Mouse (Mus musculus) lung, postnatal 0 days (tissue): Measurements from ENCODE around the gene Clstn2. TPM values are rescaled to one million over a fixed set of nuclear protein-coding genes. Genes with fewer than 3 reads are reported as not detected.

ENCODE experiments used
- ATAC-seq: fragments of 200-750 bp; cut with Nextera tagmentation; 2 replicates; pipeline ENCODE4 v1.8.0; 2017; ENCODE audit warnings: moderate library complexity
- DNase-seq: peaks from one replicate; pipeline ENCODE4 v3.0.0-alpha.2; 2016; ENCODE audit warnings: low spot score
- H3K27ac ChIP-seq: fragments of 300-500 bp; sonication (generic); 2 replicates; pipeline ENCODE4 v1.5.1; 2014; ENCODE audit warnings: antibody characterized with exemption, mild to moderate bottlenecking, low read length, mixed read lengths
- H3K27me3 ChIP-seq: fragments of 300-500 bp; sonication (generic); replicated peaks from 2 replicates; pipeline ENCODE4 v1.6.1; 2014; ENCODE audit warnings: low read length, mixed read lengths; ENCODE audit not compliant: insufficient read depth
- H3K36me3 ChIP-seq: fragments of 300-500 bp; sonication (generic); 2 replicates; pipeline ENCODE4 v1.6.1; 2014; ENCODE audit warnings: low read length, mixed read lengths; ENCODE audit not compliant: insufficient read depth
- H3K4me1 ChIP-seq: fragments of 300-500 bp; sonication (generic); 2 replicates; pipeline ENCODE4 v1.6.1; 2014; ENCODE audit warnings: antibody characterized with exemption, low read depth, low read length, mixed read lengths; ENCODE audit not compliant: insufficient read depth
- H3K4me2 ChIP-seq: fragments of 300-500 bp; sonication (generic); replicated peaks from 2 replicates; pipeline ENCODE4 v1.6.1; 2014; ENCODE audit warnings: low read depth, mild to moderate bottlenecking, low read length, moderate library complexity, mixed read lengths
- H3K4me3 ChIP-seq: fragments of 300-500 bp; sonication (generic); 2 replicates; pipeline ENCODE4 v1.5.1; 2014; ENCODE audit warnings: low read depth, low read length
- H3K9ac ChIP-seq: fragments of 300-500 bp; sonication (generic); replicated peaks from 2 replicates; pipeline ENCODE4 v1.6.1; 2014; ENCODE audit warnings: low read depth, mild to moderate bottlenecking
- H3K9me3 ChIP-seq: fragments of 300-500 bp; sonication (generic); 2 replicates; pipeline ENCODE4 v1.6.1; 2016; ENCODE audit warnings: low read length, mixed read lengths
- CTCF ChIP-seq: IDR thresholded peaks from 2 replicates; pipeline ENCODE4 v1.5.1; 2016; ENCODE audit warnings: antibody characterized with exemption, mild to moderate bottlenecking
- EP300 ChIP-seq: IDR thresholded peaks from 2 replicates; pipeline ENCODE4 v1.6.1; 2016; ENCODE audit warnings: antibody characterized with exemption, mild to moderate bottlenecking, control low read depth
- WGBS: fragments of 180-500 bp; shearing (Covaris S2); extraction: QIAGEN DNeasy Blood & Tissue Kit; methylation state at CpG from one replicate; pipeline ENCODE4 v1.1.7; 2014; 5-methylcytosine and 5-hydroxymethylcytosine counted together
- polyA plus RNA-seq: library from polyadenylated mRNA; unstranded; fragments of >200 nt; fragmentation: Nextera tagmentation; extraction: Ambion mirVana; gene quantifications from 2 replicates; pipeline ENCODE4 v1.2.1, GENCODE M21; 2015

The Clstn2 gene
- polyA plus RNA-seq, 1 experiment from 2014 or later = 2.8 TPM

DNA sequence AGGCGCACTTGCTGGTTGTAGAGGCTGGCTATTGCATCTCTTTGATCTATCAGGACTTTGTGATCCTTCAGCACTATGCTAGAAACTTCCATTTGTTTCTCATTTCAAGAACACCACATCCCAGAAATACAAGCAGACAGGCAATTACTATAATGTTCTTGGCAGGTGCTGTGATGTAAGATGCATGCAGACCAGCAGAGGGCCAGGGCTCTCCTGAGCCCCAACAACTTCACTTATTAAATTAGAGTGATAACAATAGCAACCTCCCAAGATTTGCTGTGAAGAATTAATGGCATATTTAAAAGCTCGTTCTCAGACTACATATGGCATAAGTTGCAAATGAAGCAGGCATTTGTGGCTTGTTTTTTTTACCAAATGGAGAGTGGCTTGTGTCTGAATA lies 624.8 kb downstream of the Clstn2 start:
- no peak overlapping the region for H3K9ac ChIP-seq
- H3K4me2 ChIP-seq = no peak overlapping the region
- H3K4me3 ChIP-seq = no peak overlapping the region
- no peaks in the 10 kb centered on the region for H3K9me3 ChIP-seq
- no peak overlapping the region for H3K27ac ChIP-seq
- no peaks in the 10 kb centered on the region for H3K27me3 ChIP-seq
- DNase-seq (no peak), ATAC-seq (no peak)
- H3K4me1 ChIP-seq = no peaks in the 10 kb centered on the region
- H3K36me3 ChIP-seq = no peaks in the 10 kb centered on the region
- 73% methylated on average over 2 of the region's 2 CpGs for WGBS
- TF ChIP-seq EP300 = no peak
- TF ChIP-seq CTCF = peak; percentile 27; the same call in 1 of the 2 replicates
